Mouse (Mus musculus) WW6 (cell line): ENCODE data around the gene Akr1b7.
A peak's percentile ranks its signal among the peaks of the same experiment; 100 is the strongest.

Source experiments
- DNase-seq: peaks from one replicate; pipeline ENCODE4 v3.0.0-alpha.2; 2013; ENCODE audit warnings: low read depth, low spot score

The Akr1b7 gene

GRCm38 (mm10) chr6:34439006-34439405 lies 26.9 kb downstream of the Akr1b7 start:
- DNase-seq: no peak

- no peak for DNase-seq
These were observed 29.6 kb downstream of the Akr1b7 start for GRCm38 (mm10) chr6:34441556-34442257.

- no peak for DNase-seq
These were observed 31.7 kb downstream of the Akr1b7 start for GRCm38 (mm10) chr6:34443791-34444190.

- peak; percentile 42 for DNase-seq
These were observed 35.8 kb downstream of the Akr1b7 start for GRCm38 (mm10) chr6:34447961-34448360.

- no peak for DNase-seq
These were observed 36.6 kb downstream of the Akr1b7 start for GRCm38 (mm10) chr6:34448696-34449095.

- no peak for DNase-seq
These were observed 41.0 kb downstream of the Akr1b7 start for GRCm38 (mm10) chr6:34452963-34453770.

- DNase-seq: no peak
These were observed 47.3 kb downstream of the Akr1b7 start for GRCm38 (mm10) chr6:34459456-34459855.

GRCm38 (mm10) chr6:34460651-34461050 lies 48.5 kb downstream of the Akr1b7 start:
- DNase-seq: no peak

GRCm38 (mm10) chr6:34463582-34463981 lies 51.4 kb downstream of the Akr1b7 start:
- no peak for DNase-seq

- DNase-seq: no peak
These were observed 59.4 kb downstream of the Akr1b7 start for GRCm38 (mm10) chr6:34471434-34472110.
